Comparison of ENCODE assay signal across 10 mouse cellular contexts in the genomic region with DNA sequence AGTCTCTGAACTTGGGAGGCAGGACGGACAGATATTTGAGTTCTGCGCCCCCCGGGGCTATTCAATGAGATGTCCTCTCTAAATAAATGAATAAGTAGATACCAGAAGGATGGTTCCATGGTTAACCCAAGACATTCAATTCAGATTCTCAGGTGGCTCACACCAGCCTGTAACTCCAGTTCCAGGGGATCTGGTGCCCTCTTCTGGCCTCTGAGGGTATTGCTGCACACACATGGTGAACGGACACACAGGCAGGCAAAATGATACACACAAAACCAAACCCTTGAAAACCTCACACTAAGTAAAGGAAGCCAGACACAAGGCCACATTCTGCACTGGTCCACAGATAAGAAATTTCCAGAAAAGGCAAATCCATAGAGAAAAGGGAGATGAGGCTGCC. TPM values are rescaled to one million over a fixed set of nuclear protein-coding genes. Genes with fewer than 3 reads are reported as not detected.
DNase-seq lines count a peak whose midpoint lies in the region; ATAC-seq and TF ChIP-seq lines count a peak whose summit lies in the region.
"Had no signal": no experiment of that assay in that cellular context is flagged by ENCODE, and none has a peak within 500 bp of the region (broad histone marks: within the 10 kb centered on the region; RNA-seq: fewer than 3 reads in every experiment).

No protein-coding gene starts in this region.

- H3K4me1 ChIP-seq in forebrain, embryonic 11.5 days (replicated peaks; ENCODE audit: control insufficient read depth, insufficient read depth, low read length): no peaks in the 10 kb centered on the region
- H3K4me1 ChIP-seq in forebrain, embryonic 16.5 days (replicated peaks; ENCODE audit: control insufficient read depth, insufficient read depth, low read length): no peaks in the 10 kb centered on the region; the same call in 1 of the 2 replicates
- H3K4me1 ChIP-seq in midbrain, embryonic 14.5 days (ENCODE audit: control insufficient read depth, insufficient read depth, low read length): no peaks in the 10 kb centered on the region
- no peaks in the 10 kb centered on the region for H3K4me1 ChIP-seq in midbrain, embryonic 11.5 days (ENCODE audit: control insufficient read depth, insufficient read depth, low read length)
- H3K4me1 ChIP-seq in bone marrow, adult 2 months (ENCODE audit: control insufficient read depth, insufficient read depth, low read length): no peaks in the 10 kb centered on the region

- no peak overlapping the region for H3K9ac ChIP-seq in forebrain, embryonic 11.5 days (ENCODE audit: low read length)
- H3K9ac ChIP-seq in forebrain, embryonic 16.5 days (replicated peaks; ENCODE audit: low read depth, low read length): no peak overlapping the region
- no peak overlapping the region for H3K9ac ChIP-seq in midbrain, embryonic 14.5 days (replicated peaks; ENCODE audit: low read length)
- no peak overlapping the region for H3K9ac ChIP-seq in midbrain, embryonic 11.5 days (ENCODE audit: low read length)
- H3K9ac ChIP-seq: heart, embryonic 13.5 days had no signal

- no peak overlapping the region for H3K4me2 ChIP-seq in forebrain, embryonic 11.5 days (ENCODE audit: low read depth, low read length, severe bottlenecking)
- no peak overlapping the region for H3K4me2 ChIP-seq in forebrain, embryonic 16.5 days (ENCODE audit: low read length)
- H3K4me2 ChIP-seq in midbrain, embryonic 14.5 days (ENCODE audit: low read length): no peak overlapping the region
- H3K4me2 ChIP-seq in midbrain, embryonic 11.5 days: no peak overlapping the region
- H3K4me2 ChIP-seq: heart, embryonic 13.5 days had no signal

- H3K27me3 ChIP-seq in forebrain, embryonic 11.5 days (ENCODE audit: control insufficient read depth, insufficient read depth, low read length): no peaks in the 10 kb centered on the region; the same call in 1 of the 2 replicates
- no peaks in the 10 kb centered on the region for H3K27me3 ChIP-seq in forebrain, embryonic 16.5 days (replicated peaks; ENCODE audit: control insufficient read depth, insufficient read depth, low read length)
- peaks cover under 1% of the 10 kb centered on the region; the same call in 1 of the 2 replicates for H3K27me3 ChIP-seq in midbrain, embryonic 14.5 days (ENCODE audit: control insufficient read depth, insufficient read depth, low read length)
- H3K27me3 ChIP-seq in midbrain, embryonic 11.5 days (ENCODE audit: control insufficient read depth, insufficient read depth, low read length): no peaks in the 10 kb centered on the region
- H3K27me3 ChIP-seq: Patski had no signal

- peaks cover 13% of the 10 kb centered on the region for H3K36me3 ChIP-seq in forebrain, embryonic 11.5 days (ENCODE audit: control insufficient read depth, insufficient read depth, low read length)
- peaks cover 26% of the 10 kb centered on the region for H3K36me3 ChIP-seq in forebrain, embryonic 16.5 days (ENCODE audit: control insufficient read depth, insufficient read depth)
- peaks cover 61% of the 10 kb centered on the region for H3K36me3 ChIP-seq in midbrain, embryonic 14.5 days (ENCODE audit: control insufficient read depth, insufficient read depth, low read length)
- H3K36me3 ChIP-seq in midbrain, embryonic 11.5 days (ENCODE audit: control insufficient read depth, insufficient read depth, low read length): peaks cover 37% of the 10 kb centered on the region

- ATAC-seq in forebrain, embryonic 11.5 days (replicated peaks; ENCODE audit: low FRiP score): no peak
- no peak for ATAC-seq in forebrain, embryonic 16.5 days
- no peak for ATAC-seq in midbrain, embryonic 14.5 days (ENCODE audit: low FRiP score, low TSS enrichment)
- no peak for ATAC-seq in midbrain, embryonic 11.5 days (ENCODE audit: low FRiP score)
- ATAC-seq: Patski had no signal

- TF ChIP-seq POLR2A in bone marrow, adult 2 months (IDR thresholded peaks at IDR 0.05; ENCODE audit: borderline replicate concordance, control insufficient read depth, low read depth, low read length): no peak

- peaks cover 3% of the 10 kb centered on the region; the same call in 1 of the 2 replicates for H3K9me3 ChIP-seq in forebrain, embryonic 11.5 days (ENCODE audit: control insufficient read depth, low read length)
- 0 out of 2 replicates have a peak, but pooled peaks cover 2% of the 10 kb centered on the region for H3K9me3 ChIP-seq in forebrain, embryonic 16.5 days (ENCODE audit: control insufficient read depth, low read length)
- H3K9me3 ChIP-seq in midbrain, embryonic 14.5 days (ENCODE audit: control insufficient read depth, low read length): no peaks in the 10 kb centered on the region
- H3K9me3 ChIP-seq in midbrain, embryonic 11.5 days (ENCODE audit: control insufficient read depth, low read length): no peaks in the 10 kb centered on the region
- H3K9me3 ChIP-seq: heart, embryonic 13.5 days had no signal

- peak; percentile 80 for DNase-seq in forebrain, embryonic 11.5 days (ENCODE audit: low spot score)
- peak; percentile 59 for DNase-seq in midbrain, embryonic 14.5 days
- no peak for DNase-seq in midbrain, embryonic 11.5 days (ENCODE audit: low spot score, missing footprints)
- peak; percentile 69 for DNase-seq in induced T-regulatory cell, adult 2 months (ENCODE audit: low read depth)
- DNase-seq in lung, postnatal 36 days: peak; percentile 64
- DNase-seq in thymus, postnatal 4 days: peak; percentile 77

- peak; percentile 83 for TF ChIP-seq CTCF in bone marrow, adult 2 months (IDR thresholded peaks at IDR 0.05; ENCODE audit: control insufficient read depth, insufficient read depth, low read length)

- H3K27ac ChIP-seq in forebrain, embryonic 11.5 days (ENCODE audit: low read depth, low read length): no peak overlapping the region
- no peak overlapping the region for H3K27ac ChIP-seq in forebrain, embryonic 16.5 days (ENCODE audit: low read length)
- H3K27ac ChIP-seq in midbrain, embryonic 14.5 days (replicated peaks; ENCODE audit: low read depth, low read length): no peak overlapping the region
- H3K27ac ChIP-seq in midbrain, embryonic 11.5 days (ENCODE audit: low read depth, low read length): no peak overlapping the region
- H3K27ac ChIP-seq in bone marrow, adult 2 months (ENCODE audit: control insufficient read depth, insufficient read depth, low read depth, low read length, poor library complexity): no peak overlapping the region
- H3K27ac ChIP-seq: heart, embryonic 13.5 days had no signal

- no peak overlapping the region for H3K4me3 ChIP-seq in forebrain, embryonic 11.5 days (ENCODE audit: low read depth, low read length)
- H3K4me3 ChIP-seq in forebrain, embryonic 16.5 days (replicated peaks; ENCODE audit: low read length): no peak overlapping the region
- no peak overlapping the region for H3K4me3 ChIP-seq in midbrain, embryonic 14.5 days (replicated peaks; ENCODE audit: low read depth, low read length)
- H3K4me3 ChIP-seq in midbrain, embryonic 11.5 days (ENCODE audit: low read depth, low read length): no peak overlapping the region
- H3K4me3 ChIP-seq in bone marrow, adult 2 months (replicated peaks; ENCODE audit: control insufficient read depth, low read depth, low read length): no peak overlapping the region
- H3K4me3 ChIP-seq: heart, embryonic 13.5 days had no signal

- 92% methylated on average over 4 of the region's 4 CpGs for WGBS in forebrain, embryonic 11.5 days
- WGBS in forebrain, embryonic 16.5 days: 87% methylated on average over 4 of the region's 4 CpGs
- WGBS in midbrain, embryonic 14.5 days: 95% methylated on average over 4 of the region's 4 CpGs
- 89% methylated on average over 4 of the region's 4 CpGs for WGBS in midbrain, embryonic 11.5 days
- 87% methylated on average over 4 of the region's 4 CpGs for WGBS in bone marrow, adult 2 months

RNA-seq across cellular contexts. Expression of a gene that starts 6.3 kb away (rescaled TPM):
- not detected in 2 replicates for polyA plus RNA-seq in forebrain, embryonic 11.5 days (2014; fragmentation: Nextera tagmentation; extraction: Ambion mirVana)
- polyA plus RNA-seq in forebrain, embryonic 16.5 days (2015; fragmentation: Nextera tagmentation; extraction: Ambion mirVana): 0.13 TPM in 1 of 2 replicates, not detected in the other
- 0.13 TPM in 1 of 2 replicates, not detected in the other for polyA plus RNA-seq in midbrain, embryonic 14.5 days (2014; fragmentation: Nextera tagmentation; extraction: Ambion mirVana)
- 0.08 TPM in 1 of 2 replicates, not detected in the other for polyA plus RNA-seq in midbrain, embryonic 11.5 days (2014; fragmentation: Nextera tagmentation; extraction: Ambion mirVana)
- not detected in 2 replicates for polyA plus RNA-seq in bone marrow, adult 2 months (2011; ENCODE audit: insufficient read depth, insufficient read length, low replicate concordance, missing spikeins)
- polyA plus RNA-seq: Patski had no signal

RNA-seq across cellular contexts. Expression of a gene that starts 15.5 kb away (rescaled TPM):
- 65.8 and 75.0 TPM in 2 replicates for polyA plus RNA-seq in forebrain, embryonic 11.5 days (2014; fragmentation: Nextera tagmentation; extraction: Ambion mirVana)
- polyA plus RNA-seq in forebrain, embryonic 16.5 days (2015; fragmentation: Nextera tagmentation; extraction: Ambion mirVana): 45.4 and 49.5 TPM in 2 replicates
- polyA plus RNA-seq in midbrain, embryonic 14.5 days (2014; fragmentation: Nextera tagmentation; extraction: Ambion mirVana): 30.0 and 30.8 TPM in 2 replicates
- 41.5 and 46.6 TPM in 2 replicates for polyA plus RNA-seq in midbrain, embryonic 11.5 days (2014; fragmentation: Nextera tagmentation; extraction: Ambion mirVana)
- polyA plus RNA-seq in bone marrow, adult 2 months (2011; ENCODE audit: insufficient read depth, insufficient read length, low replicate concordance, missing spikeins): 7.6 and 13.1 TPM in 2 replicates

RNA-seq across cellular contexts. Expression of a gene that starts 29.4 kb away (rescaled TPM):
- 69.4 and 71.9 TPM in 2 replicates for polyA plus RNA-seq in forebrain, embryonic 11.5 days (2014; fragmentation: Nextera tagmentation; extraction: Ambion mirVana)
- polyA plus RNA-seq in forebrain, embryonic 16.5 days (2015; fragmentation: Nextera tagmentation; extraction: Ambion mirVana): 77.9 and 78.6 TPM in 2 replicates
- 75.1 and 84.3 TPM in 2 replicates for polyA plus RNA-seq in midbrain, embryonic 14.5 days (2014; fragmentation: Nextera tagmentation; extraction: Ambion mirVana)
- polyA plus RNA-seq in midbrain, embryonic 11.5 days (2014; fragmentation: Nextera tagmentation; extraction: Ambion mirVana): 68.1 and 73.7 TPM in 2 replicates
- polyA plus RNA-seq in bone marrow, adult 2 months (2011; ENCODE audit: insufficient read depth, insufficient read length, low replicate concordance, missing spikeins): 21.0 and 33.2 TPM in 2 replicates

RNA-seq across cellular contexts. Expression of a gene that starts 29.9 kb away (rescaled TPM):
- 3.5 and 4.2 TPM in 2 replicates for polyA plus RNA-seq in forebrain, embryonic 11.5 days (2014; fragmentation: Nextera tagmentation; extraction: Ambion mirVana)
- 8.9 and 9.5 TPM in 2 replicates for polyA plus RNA-seq in forebrain, embryonic 16.5 days (2015; fragmentation: Nextera tagmentation; extraction: Ambion mirVana)
- polyA plus RNA-seq in midbrain, embryonic 14.5 days (2014; fragmentation: Nextera tagmentation; extraction: Ambion mirVana): 6.9 and 7.8 TPM in 2 replicates
- 4.3 and 4.5 TPM in 2 replicates for polyA plus RNA-seq in midbrain, embryonic 11.5 days (2014; fragmentation: Nextera tagmentation; extraction: Ambion mirVana)
- polyA plus RNA-seq in bone marrow, adult 2 months (2011; ENCODE audit: insufficient read depth, insufficient read length, low replicate concordance, missing spikeins): 0.87 and 0.90 TPM in 2 replicates

RNA-seq across cellular contexts. Expression of a gene that starts 57.5 kb away (rescaled TPM):
- polyA plus RNA-seq in forebrain, embryonic 11.5 days (2014; fragmentation: Nextera tagmentation; extraction: Ambion mirVana): 0.31 and 0.64 TPM in 2 replicates
- 0.36 and 1.0 TPM in 2 replicates for polyA plus RNA-seq in forebrain, embryonic 16.5 days (2015; fragmentation: Nextera tagmentation; extraction: Ambion mirVana)
- polyA plus RNA-seq in midbrain, embryonic 14.5 days (2014; fragmentation: Nextera tagmentation; extraction: Ambion mirVana): 0.29 and 0.31 TPM in 2 replicates
- polyA plus RNA-seq in midbrain, embryonic 11.5 days (2014; fragmentation: Nextera tagmentation; extraction: Ambion mirVana): 0.12 and 0.34 TPM in 2 replicates
- not detected in 2 replicates for polyA plus RNA-seq in bone marrow, adult 2 months (2011; ENCODE audit: insufficient read depth, insufficient read length, low replicate concordance, missing spikeins)
- polyA plus RNA-seq: heart, embryonic 13.5 days had no signal
